Mouse (Mus musculus) mouse trophoblast stem cell (cell line): ENCODE data around the gene Gpd2.

Source experiments
- in situ Hi-C, 2 experiments: fragments of 300-500 bp; cut with MseI, MboI; formaldehyde crosslinking; loops; 2 replicates in 1 of 2; 3 replicates in 1 of 2; pipeline ENCODE4 v1.15.1; 2025

The Gpd2 gene

DNA sequence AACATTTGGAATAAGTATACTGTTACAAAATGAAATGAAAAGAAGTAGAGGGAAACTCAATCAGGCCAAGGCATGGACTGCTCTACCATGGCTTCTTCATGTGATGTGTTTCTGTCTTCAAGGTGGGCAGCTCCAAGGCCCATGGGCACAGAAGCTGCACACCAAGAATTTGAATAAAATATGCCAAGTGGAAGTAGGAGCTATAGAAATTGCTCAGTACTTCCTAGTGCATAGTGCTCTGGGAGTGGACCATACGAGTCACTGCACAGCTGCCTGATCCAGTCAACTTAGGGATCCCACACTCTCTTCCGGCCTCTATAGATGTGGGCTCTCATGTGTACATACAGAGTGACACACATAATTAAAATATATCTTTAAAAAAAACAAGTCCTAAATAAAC is 147.2 kb downstream of the Gpd2 start:
- in situ Hi-C loops: no loop called here

GRCm38 (mm10) chr2:57387816-57388215 is 150.4 kb downstream of the Gpd2 start:
- in situ Hi-C loops: no loop called here

DNA sequence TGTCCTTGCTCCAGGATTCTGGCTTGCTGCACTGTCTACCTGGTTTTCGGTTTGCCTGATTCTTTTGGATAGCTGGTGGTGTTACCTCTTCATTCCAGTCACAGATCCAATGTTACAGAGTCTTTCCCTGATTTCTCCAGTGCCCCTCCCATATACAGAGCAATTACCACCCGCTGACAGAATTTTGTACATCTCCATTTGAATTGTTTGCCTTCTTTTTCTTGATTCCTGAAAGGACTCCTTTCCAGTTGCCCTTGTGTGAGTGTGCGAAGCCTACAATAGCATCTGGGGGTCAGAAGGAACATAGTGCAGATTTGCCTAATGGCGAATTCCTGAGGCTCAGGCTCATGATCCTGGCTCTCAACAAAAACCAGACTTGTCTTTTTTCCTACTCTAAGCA is 157.6 kb downstream of the Gpd2 start:
- in situ Hi-C loops: no loop called here

- in situ Hi-C loops: no loop called here
Observed at GRCm38 (mm10) chr2:57396061-57396460, 158.6 kb downstream of the Gpd2 start.

GRCm38 (mm10) chr2:57397727-57398126 is 160.3 kb downstream of the Gpd2 start:
- in situ Hi-C loops: no loop called here

GRCm38 (mm10) chr2:57407414-57408019 is 170.1 kb downstream of the Gpd2 start:
- in situ Hi-C loops: no loop called here

DNA sequence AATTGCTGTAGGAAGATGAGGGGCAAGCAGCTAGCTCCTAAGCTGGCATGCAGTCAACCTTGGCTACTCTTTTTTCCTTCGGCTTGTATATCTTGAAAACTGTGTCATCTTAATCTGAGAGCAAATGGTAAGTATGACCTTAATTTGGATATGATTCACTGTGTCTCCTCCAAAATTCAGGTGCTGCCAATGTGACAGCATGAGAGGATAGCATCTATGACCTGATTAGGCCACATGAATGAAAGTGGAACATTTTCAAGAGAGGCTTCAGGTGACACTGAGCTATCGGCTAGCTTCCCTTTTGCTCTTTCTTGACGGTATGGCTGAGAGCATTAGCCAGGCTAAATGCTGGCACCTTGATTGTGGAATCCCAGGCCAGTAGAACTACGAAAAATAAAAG is 171.0 kb downstream of the Gpd2 start:
- in situ Hi-C loops: no loop called here

GRCm38 (mm10) chr2:57411551-57411950 is 174.1 kb downstream of the Gpd2 start:
- in situ Hi-C loops: no loop called here

GRCm38 (mm10) chr2:57414550-57415160 is 177.2 kb downstream of the Gpd2 start:
- in situ Hi-C loops: no loop called here

- in situ Hi-C loops: no loop called here
Observed at GRCm38 (mm10) chr2:57416711-57417110, 179.3 kb downstream of the Gpd2 start.
